Mouse (Mus musculus) lung, embryonic 16.5 days (tissue): Measurements from ENCODE around the gene Bard1. TPM values are rescaled to one million over a fixed set of nuclear protein-coding genes. Genes with fewer than 3 reads are reported as not detected.

Experiments
- ATAC-seq: fragments of 200-750 bp; cut with Nextera tagmentation; 2 replicates; pipeline ENCODE4 v1.8.0; 2017; ENCODE audit warnings: low read depth, mild to moderate bottlenecking, moderate library complexity
- H3K27ac ChIP-seq: fragments of 300-500 bp; sonication (generic); 2 replicates; pipeline ENCODE4 v1.5.1; 2014; ENCODE audit warnings: mild to moderate bottlenecking, control low read depth, low read length
- H3K27me3 ChIP-seq: fragments of 300-500 bp; sonication (generic); 2 replicates; pipeline ENCODE4 v1.6.1; 2014; ENCODE audit warnings: low read depth, low read length, mixed read lengths; ENCODE audit not compliant: control insufficient read depth, insufficient read depth
- H3K36me3 ChIP-seq: fragments of 300-500 bp; sonication (generic); 2 replicates; pipeline ENCODE4 v1.6.1; 2014; ENCODE audit warnings: low read length; ENCODE audit not compliant: control insufficient read depth, insufficient read depth
- H3K4me1 ChIP-seq: fragments of 300-500 bp; sonication (generic); replicated peaks from 2 replicates; pipeline ENCODE4 v1.6.1; 2014; ENCODE audit warnings: low read length, mixed read lengths; ENCODE audit not compliant: control insufficient read depth, insufficient read depth
- H3K4me2 ChIP-seq: fragments of 300-500 bp; sonication (generic); 2 replicates; pipeline ENCODE4 v1.6.1; 2014; ENCODE audit warnings: low read depth, low read length, control low read depth
- H3K4me3 ChIP-seq: fragments of 300-500 bp; sonication (generic); 2 replicates; pipeline ENCODE4 v1.5.1; 2014; ENCODE audit warnings: mild to moderate bottlenecking, low read length, control low read depth
- H3K9ac ChIP-seq: fragments of 300-500 bp; sonication (generic); 2 replicates; pipeline ENCODE4 v1.6.1; 2014; ENCODE audit warnings: low read length, control low read depth
- H3K9me3 ChIP-seq: fragments of 300-500 bp; sonication (generic); 2 replicates; pipeline ENCODE4 v1.6.1; 2016; ENCODE audit warnings: low read length; ENCODE audit not compliant: control insufficient read depth
- WGBS: fragments of 180-500 bp; shearing (Covaris S2); extraction: QIAGEN DNeasy Blood & Tissue Kit; methylation state at CpG from one replicate; pipeline ENCODE4 v1.1.7; 2014; 5-methylcytosine and 5-hydroxymethylcytosine counted together
- polyA plus RNA-seq: library from polyadenylated mRNA; unstranded; fragments of >200 nt; fragmentation: Nextera tagmentation; extraction: Ambion mirVana; gene quantifications from 2 replicates; pipeline ENCODE4 v1.2.1, GENCODE M21; 2015

Gene Bard1
- polyA plus RNA-seq, 1 experiment from 2014 or later = 2.1 TPM

GRCm38 (mm10) chr1:71014345-71014744 is 88.6 kb downstream of the Bard1 start:
- no peaks in the 10 kb centered on the region for H3K27me3 ChIP-seq
- H3K27ac ChIP-seq = no peak overlapping the region
- no peak overlapping the region for H3K9ac ChIP-seq
- no peaks in the 10 kb centered on the region for H3K36me3 ChIP-seq
- no peak for ATAC-seq
- H3K4me2 ChIP-seq = no peak overlapping the region
- H3K9me3 ChIP-seq = no peaks in the 10 kb centered on the region
- no peaks in the 10 kb centered on the region for H3K4me1 ChIP-seq
- no peak overlapping the region for H3K4me3 ChIP-seq

- ATAC-seq = no peak
- Histone ChIP-seq H3K9me3 (no peaks in the 10 kb centered on the region), H3K4me2 (no peak overlapping the region), H3K4me1 (no peaks in the 10 kb centered on the region), H3K27ac (no peak overlapping the region), H3K9ac (no peak overlapping the region), H3K4me3 (no peak overlapping the region), H3K36me3 (no peaks in the 10 kb centered on the region), H3K27me3 (no peaks in the 10 kb centered on the region)
- WGBS = 68% methylated on average over 6 of the region's 6 CpGs
Observed at GRCm38 (mm10) chr1:71005998-71006397, 96.9 kb downstream of the Bard1 start.

GRCm38 (mm10) chr1:71004177-71004576 is 98.8 kb downstream of the Bard1 start:
- Histone ChIP-seq H3K9me3 (no peaks in the 10 kb centered on the region), H3K27me3 (no peaks in the 10 kb centered on the region), H3K27ac (no peak overlapping the region), H3K36me3 (no peaks in the 10 kb centered on the region), H3K9ac (no peak overlapping the region), H3K4me3 (no peak overlapping the region), H3K4me1 (no peaks in the 10 kb centered on the region), H3K4me2 (no peak overlapping the region)
- ATAC-seq = no peak
- WGBS = 19% methylated on average over 1 of the region's 1 CpGs

- no peaks in the 10 kb centered on the region for H3K4me1 ChIP-seq
- ATAC-seq = no peak
- 42% methylated on average over 1 of the region's 1 CpGs for WGBS
- H3K9ac ChIP-seq = no peak overlapping the region
- no peak overlapping the region for H3K4me3 ChIP-seq
- no peak overlapping the region for H3K27ac ChIP-seq
- H3K27me3 ChIP-seq = no peaks in the 10 kb centered on the region
- H3K9me3 ChIP-seq = no peaks in the 10 kb centered on the region
- no peaks in the 10 kb centered on the region for H3K36me3 ChIP-seq
- H3K4me2 ChIP-seq = no peak overlapping the region
Observed at GRCm38 (mm10) chr1:71003741-71004140, 99.2 kb downstream of the Bard1 start.

- H3K27me3 ChIP-seq = no peaks in the 10 kb centered on the region
- no peak overlapping the region for H3K4me2 ChIP-seq
- no peaks in the 10 kb centered on the region for H3K4me1 ChIP-seq
- H3K36me3 ChIP-seq = no peaks in the 10 kb centered on the region
- no peak for ATAC-seq
- 60% methylated on average over 10 of the region's 10 CpGs for WGBS
- H3K9me3 ChIP-seq = no peaks in the 10 kb centered on the region
- H3K9ac ChIP-seq = no peak overlapping the region
- H3K27ac ChIP-seq = no peak overlapping the region
- no peak overlapping the region for H3K4me3 ChIP-seq
Observed at GRCm38 (mm10) chr1:70997377-70997993, 105.5 kb downstream of the Bard1 start.

GRCm38 (mm10) chr1:70996766-70997165 is 106.2 kb downstream of the Bard1 start:
- H3K4me1 ChIP-seq = no peaks in the 10 kb centered on the region
- no peak overlapping the region for H3K9ac ChIP-seq
- no peak overlapping the region for H3K4me2 ChIP-seq
- H3K36me3 ChIP-seq = no peaks in the 10 kb centered on the region
- H3K9me3 ChIP-seq = no peaks in the 10 kb centered on the region
- H3K27ac ChIP-seq = no peak overlapping the region
- H3K27me3 ChIP-seq = no peaks in the 10 kb centered on the region
- H3K4me3 ChIP-seq = no peak overlapping the region
- no peak for ATAC-seq
- WGBS = 49% methylated on average over 3 of the region's 3 CpGs
